Mouse (Mus musculus) forebrain, embryonic 15.5 days (tissue): ENCODE data around the gene Abca1. TPM values are rescaled to one million over a fixed set of nuclear protein-coding genes. Genes with fewer than 3 reads are reported as not detected.
A peak's percentile ranks its signal among the peaks of the same experiment; 100 is the strongest.

ENCODE experiments used
- ATAC-seq: fragments of 200-750 bp; cut with Nextera tagmentation; replicated peaks from 2 replicates; pipeline ENCODE4 v1.8.0; 2017; ENCODE audit warnings: mild to moderate bottlenecking, moderate TSS enrichment, moderate library complexity
- H3K27ac ChIP-seq: fragments of 300-500 bp; sonication (generic); replicated peaks from 2 replicates; pipeline ENCODE4 v1.5.1; 2015; ENCODE audit warnings: mild to moderate bottlenecking, inconsistent platforms
- H3K27me3 ChIP-seq: fragments of 300-500 bp; sonication (generic); 2 replicates; pipeline ENCODE4 v1.6.1; 2015; ENCODE audit warnings: inconsistent platforms
- H3K36me3 ChIP-seq: fragments of 300-500 bp; sonication (generic); 2 replicates; pipeline ENCODE4 v1.6.1; 2015; ENCODE audit warnings: mild to moderate bottlenecking, inconsistent platforms
- H3K4me1 ChIP-seq: fragments of 300-500 bp; sonication (generic); 2 replicates; pipeline ENCODE4 v1.6.1; 2015; ENCODE audit warnings: inconsistent platforms
- H3K4me2 ChIP-seq: fragments of 300-500 bp; sonication (generic); replicated peaks from 2 replicates; pipeline ENCODE4 v1.6.1; 2015; ENCODE audit warnings: mild to moderate bottlenecking, inconsistent platforms
- H3K4me3 ChIP-seq: fragments of 300-500 bp; sonication (generic); 2 replicates; pipeline ENCODE4 v1.5.1; 2015; ENCODE audit warnings: mild to moderate bottlenecking, inconsistent platforms
- H3K9ac ChIP-seq: fragments of 300-500 bp; sonication (generic); replicated peaks from 2 replicates; pipeline ENCODE4 v1.6.1; 2015; ENCODE audit warnings: mild to moderate bottlenecking, inconsistent platforms
- H3K9me3 ChIP-seq: fragments of 300-500 bp; sonication (generic); 2 replicates; pipeline ENCODE4 v1.6.1; 2016; ENCODE audit warnings: inconsistent platforms
- WGBS: fragments of 180-500 bp; shearing (Covaris S2); methylation state at CpG from one replicate; pipeline ENCODE4 v1.1.7; 2015; ENCODE audit warnings: mixed read lengths; 5-methylcytosine and 5-hydroxymethylcytosine counted together
- polyA plus RNA-seq: library from polyadenylated mRNA; unstranded; fragments of >200 nt; fragmentation: Nextera tagmentation; extraction: Ambion mirVana; gene quantifications from 2 replicates; pipeline ENCODE4 v1.2.1, GENCODE M21; 2015

Gene Abca1
- polyA plus RNA-seq, 1 experiment from 2014 or later: 10.0 TPM

- Histone ChIP-seq H3K4me2 (no peak overlapping the region), H3K4me3 (no peak overlapping the region), H3K9me3 (no peaks in the 10 kb centered on the region), H3K27me3 (no peaks in the 10 kb centered on the region), H3K9ac (no peak overlapping the region), H3K36me3 (peaks cover 3% of the 10 kb centered on the region), H3K4me1 (peaks cover 17% of the 10 kb centered on the region), H3K27ac (no peak overlapping the region)
- no peak for ATAC-seq
Observed at GRCm38 (mm10) chr4:53117610-53118009, 42.1 kb downstream of the Abca1 start.

- Histone ChIP-seq H3K36me3 (peaks cover 3% of the 10 kb centered on the region), H3K9me3 (no peaks in the 10 kb centered on the region), H3K4me3 (no peak overlapping the region), H3K9ac (no peak overlapping the region), H3K27me3 (no peaks in the 10 kb centered on the region), H3K4me2 (no peak overlapping the region), H3K27ac (no peak overlapping the region), H3K4me1 (peaks cover 17% of the 10 kb centered on the region)
- ATAC-seq: peak; percentile 12; the same call in 1 of the 2 replicates
- 37% methylated on average over 5 of the region's 5 CpGs for WGBS
Observed at GRCm38 (mm10) chr4:53117076-53117475, 42.6 kb downstream of the Abca1 start.

- Histone ChIP-seq H3K36me3 (peaks cover 3% of the 10 kb centered on the region), H3K4me3 (no peak overlapping the region), H3K9ac (no peak overlapping the region), H3K4me1 (peaks cover 14% of the 10 kb centered on the region), H3K9me3 (no peaks in the 10 kb centered on the region), H3K4me2 (no peak overlapping the region), H3K27ac (no peak overlapping the region), H3K27me3 (no peaks in the 10 kb centered on the region)
- 18% methylated on average over 2 of the region's 5 CpGs for WGBS
- 0 out of 2 replicates have a peak, but pooled peaks have one; percentile 36 for ATAC-seq
Observed at GRCm38 (mm10) chr4:53115866-53116265, 43.8 kb downstream of the Abca1 start.

- Histone ChIP-seq H3K9ac (no peak overlapping the region), H3K4me3 (no peak overlapping the region), H3K27ac (no peak overlapping the region), H3K27me3 (no peaks in the 10 kb centered on the region), H3K9me3 (no peaks in the 10 kb centered on the region), H3K4me1 (peaks cover 14% of the 10 kb centered on the region), H3K4me2 (no peak overlapping the region), H3K36me3 (peaks cover 3% of the 10 kb centered on the region)
- no peak; the same call in 1 of the 2 replicates for ATAC-seq
- 46% methylated on average over 4 of the region's 4 CpGs for WGBS
Observed at GRCm38 (mm10) chr4:53115410-53115809, 44.3 kb downstream of the Abca1 start.

GRCm38 (mm10) chr4:53111919-53112355 is 47.8 kb downstream of the Abca1 start:
- Histone ChIP-seq H3K4me1 (peaks cover 12% of the 10 kb centered on the region), H3K9me3 (no peaks in the 10 kb centered on the region), H3K4me2 (no peak overlapping the region), H3K27me3 (no peaks in the 10 kb centered on the region), H3K36me3 (peaks cover 3% of the 10 kb centered on the region), H3K9ac (no peak overlapping the region), H3K4me3 (no peak overlapping the region), H3K27ac (no peak overlapping the region)
- whole genome bisulfite sequencing: 84% methylated on average over 4 of the region's 4 CpGs
- no peak for ATAC-seq

GRCm38 (mm10) chr4:53110356-53110755 is 49.3 kb downstream of the Abca1 start:
- peaks cover 2% of the 10 kb centered on the region; the same call in 1 of the 2 replicates for H3K4me1 ChIP-seq
- ATAC-seq: peak; percentile 37; the same call in 1 of the 2 replicates
- no peak overlapping the region for H3K4me3 ChIP-seq
- H3K27me3 ChIP-seq: no peaks in the 10 kb centered on the region
- H3K9ac ChIP-seq: no peak overlapping the region
- H3K9me3 ChIP-seq: no peaks in the 10 kb centered on the region
- no peak overlapping the region for H3K4me2 ChIP-seq
- peaks cover 3% of the 10 kb centered on the region for H3K36me3 ChIP-seq
- H3K27ac ChIP-seq: no peak overlapping the region
- WGBS: 26% methylated on average over 5 of the region's 5 CpGs

GRCm38 (mm10) chr4:53109381-53109928 is 50.2 kb downstream of the Abca1 start:
- H3K9ac ChIP-seq: no peak overlapping the region
- H3K27me3 ChIP-seq: no peaks in the 10 kb centered on the region
- H3K36me3 ChIP-seq: peaks cover 3% of the 10 kb centered on the region
- no peak overlapping the region for H3K27ac ChIP-seq
- no peak for ATAC-seq
- H3K4me2 ChIP-seq: no peak overlapping the region
- no peaks in the 10 kb centered on the region for H3K9me3 ChIP-seq
- peaks cover 2% of the 10 kb centered on the region; the same call in 1 of the 2 replicates for H3K4me1 ChIP-seq
- 60% methylated on average over 9 of the region's 9 CpGs for WGBS
- no peak overlapping the region for H3K4me3 ChIP-seq

GRCm38 (mm10) chr4:53108194-53108593 is 51.5 kb downstream of the Abca1 start:
- H3K9ac ChIP-seq: no peak overlapping the region
- 74% methylated on average over 4 of the region's 4 CpGs for WGBS
- H3K9me3 ChIP-seq: no peaks in the 10 kb centered on the region
- H3K4me1 ChIP-seq: peaks cover 2% of the 10 kb centered on the region; the same call in 1 of the 2 replicates
- no peaks in the 10 kb centered on the region for H3K27me3 ChIP-seq
- H3K36me3 ChIP-seq: no peaks in the 10 kb centered on the region
- ATAC-seq: no peak; the same call in 1 of the 2 replicates
- H3K27ac ChIP-seq: no peak overlapping the region
- H3K4me2 ChIP-seq: no peak overlapping the region
- H3K4me3 ChIP-seq: no peak overlapping the region

GRCm38 (mm10) chr4:53106732-53107131 is 53.0 kb downstream of the Abca1 start:
- 94% methylated on average over 5 of the region's 5 CpGs for WGBS

GRCm38 (mm10) chr4:53106071-53106470 is 53.6 kb downstream of the Abca1 start:
- Histone ChIP-seq H3K4me2 (no peak overlapping the region), H3K9ac (no peak overlapping the region), H3K4me3 (no peak overlapping the region), H3K9me3 (no peaks in the 10 kb centered on the region), H3K27ac (no peak overlapping the region), H3K4me1 (peaks cover 2% of the 10 kb centered on the region; the same call in 1 of the 2 replicates), H3K27me3 (no peaks in the 10 kb centered on the region), H3K36me3 (no peaks in the 10 kb centered on the region)
- WGBS: 93% methylated on average over 3 of the region's 3 CpGs
- no peak for ATAC-seq

More at GRCm38 (mm10) chr4:53106732-53107131, 53.0 kb downstream of the Abca1 start:
- no peak for ATAC-seq
- no peak overlapping the region for H3K27ac ChIP-seq
- H3K27me3 ChIP-seq: no peaks in the 10 kb centered on the region
- peaks cover 2% of the 10 kb centered on the region; the same call in 1 of the 2 replicates for H3K4me1 ChIP-seq
- no peaks in the 10 kb centered on the region for H3K9me3 ChIP-seq
- H3K36me3 ChIP-seq: no peaks in the 10 kb centered on the region
- H3K9ac ChIP-seq: no peak overlapping the region
- H3K4me3 ChIP-seq: no peak overlapping the region
- H3K4me2 ChIP-seq: no peak overlapping the region

- Histone ChIP-seq H3K27ac (no peak overlapping the region), H3K4me1 (peaks cover 2% of the 10 kb centered on the region; the same call in 1 of the 2 replicates), H3K9me3 (no peaks in the 10 kb centered on the region), H3K4me3 (no peak overlapping the region), H3K27me3 (no peaks in the 10 kb centered on the region), H3K4me2 (no peak overlapping the region), H3K36me3 (no peaks in the 10 kb centered on the region), H3K9ac (no peak overlapping the region)
- WGBS: 82% methylated on average over 3 of the region's 3 CpGs
- ATAC-seq: no peak
Observed at GRCm38 (mm10) chr4:53104634-53105033, 55.1 kb downstream of the Abca1 start.

- H3K36me3 ChIP-seq: no peaks in the 10 kb centered on the region
- H3K4me2 ChIP-seq: no peak overlapping the region
- no peak overlapping the region for H3K4me3 ChIP-seq
- WGBS: 82% methylated on average over 7 of the region's 7 CpGs
- no peaks in the 10 kb centered on the region for H3K9me3 ChIP-seq
- H3K9ac ChIP-seq: no peak overlapping the region
- no peak overlapping the region for H3K27ac ChIP-seq
- H3K4me1 ChIP-seq: no peaks in the 10 kb centered on the region
- no peak for ATAC-seq
- no peaks in the 10 kb centered on the region for H3K27me3 ChIP-seq
Observed at GRCm38 (mm10) chr4:53102529-53102928, 57.2 kb downstream of the Abca1 start.

- H3K9ac ChIP-seq: no peak overlapping the region
- 83% methylated on average over 5 of the region's 5 CpGs for WGBS
- no peaks in the 10 kb centered on the region for H3K4me1 ChIP-seq
- ATAC-seq: no peak
- no peaks in the 10 kb centered on the region for H3K36me3 ChIP-seq
- no peaks in the 10 kb centered on the region for H3K27me3 ChIP-seq
- H3K9me3 ChIP-seq: no peaks in the 10 kb centered on the region
- H3K27ac ChIP-seq: no peak overlapping the region
- H3K4me3 ChIP-seq: no peak overlapping the region
- H3K4me2 ChIP-seq: no peak overlapping the region
Observed at GRCm38 (mm10) chr4:53101306-53101705, 58.4 kb downstream of the Abca1 start.
